Mouse (Mus musculus): ENCODE measurements around the gene Slc27a3. TPM values are rescaled to one million over a fixed set of nuclear protein-coding genes. Genes with fewer than 3 reads are reported as not detected.

Slc27a3 gene
- polyA plus RNA-seq, 1 experiment from 2014 or later, result 35.3 TPM

DNA sequence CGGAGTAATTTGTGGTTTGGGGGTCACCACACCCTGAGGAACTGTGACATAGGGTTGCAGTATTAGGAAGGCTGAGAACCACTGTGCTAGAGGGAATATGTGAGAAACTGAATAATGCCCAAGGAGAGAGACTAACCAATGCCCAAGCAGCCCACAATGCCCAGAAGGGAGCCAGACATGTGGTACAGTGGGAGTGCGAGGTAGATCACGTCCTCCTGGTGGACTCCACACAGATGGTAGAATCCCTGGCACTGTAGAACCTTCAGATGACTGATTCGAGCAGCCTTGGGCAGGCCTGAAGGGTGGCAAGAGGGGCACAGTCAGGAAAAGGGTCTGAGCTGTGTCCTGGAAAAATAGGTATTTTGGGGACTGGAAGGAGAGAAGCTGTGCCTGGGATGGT is 1.5 kb downstream of the Slc27a3 start:
- peak overlapping the region; percentile 86 for H3K9ac ChIP-seq
- H3K4me3 ChIP-seq, result peak overlapping the region; percentile 68
- peak overlapping the region; percentile 94 for H3K4me2 ChIP-seq (replicated peaks)
- H3K27me3 ChIP-seq, result no peaks in the 10 kb centered on the region
- H3K4me1 ChIP-seq, result peaks cover 39% of the 10 kb centered on the region
- H3K27ac ChIP-seq, result peak overlapping the region; percentile 95; the same call in 1 of the 2 replicates
- ATAC-seq (ENCODE audit: low FRiP score), result no peak
- H3K36me3 ChIP-seq, result peaks cover 46% of the 10 kb centered on the region
- 88% methylated on average over 4 of the region's 4 CpGs for WGBS
- no peaks in the 10 kb centered on the region for H3K9me3 ChIP-seq (replicated peaks)

DNA sequence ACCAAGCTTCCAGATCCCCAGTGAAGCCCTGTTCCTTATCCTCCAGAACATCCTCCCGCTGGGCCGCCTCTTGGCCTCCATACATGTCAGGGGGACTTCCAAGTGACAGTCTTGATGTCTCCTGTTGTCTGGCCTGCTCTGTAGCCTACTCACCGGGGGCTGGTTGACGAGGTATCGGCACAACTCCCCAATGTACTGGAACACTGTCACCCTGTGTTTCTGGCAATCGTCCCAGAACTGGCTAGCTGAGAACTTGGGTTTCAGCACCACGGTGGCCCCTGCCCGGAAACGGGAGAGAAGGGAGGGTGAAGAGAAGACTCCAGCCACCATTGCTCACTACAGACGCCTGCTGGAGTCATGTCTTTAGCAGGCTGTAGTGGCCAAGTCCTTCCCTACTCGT is 2.3 kb downstream of the Slc27a3 start:
- ATAC-seq (ENCODE audit: low FRiP score), result no peak
- H3K36me3 ChIP-seq, result peaks cover 39% of the 10 kb centered on the region
- H3K27me3 ChIP-seq, result no peaks in the 10 kb centered on the region
- peak overlapping the region; percentile 32 for H3K9ac ChIP-seq
- no peaks in the 10 kb centered on the region for H3K9me3 ChIP-seq (replicated peaks)
- H3K27ac ChIP-seq, result 0 out of 2 replicates have a peak overlapping the region, but pooled peaks have one; percentile 35
- H3K4me1 ChIP-seq, result peaks cover 39% of the 10 kb centered on the region
- peak overlapping the region; percentile 68 for H3K4me3 ChIP-seq
- WGBS, result 73% methylated on average over 11 of the region's 11 CpGs
- H3K4me2 ChIP-seq (replicated peaks), result peak overlapping the region; percentile 94

GRCm38 (mm10) chr3:90386817-90387216 is 2.9 kb downstream of the Slc27a3 start:
- H3K27me3 ChIP-seq, result no peaks in the 10 kb centered on the region
- WGBS, result 99% methylated on average over 10 of the region's 10 CpGs
- no peaks in the 10 kb centered on the region for H3K9me3 ChIP-seq (replicated peaks)
- ATAC-seq (ENCODE audit: low FRiP score), result no peak
- peaks cover 39% of the 10 kb centered on the region for H3K4me1 ChIP-seq
- peaks cover 32% of the 10 kb centered on the region for H3K36me3 ChIP-seq
- 0 out of 2 replicates have a peak overlapping the region, but pooled peaks have one; percentile 32 for H3K9ac ChIP-seq
- H3K4me2 ChIP-seq (replicated peaks), result peak overlapping the region; percentile 94; the same call in 1 of the 2 replicates
- no peak overlapping the region for H3K4me3 ChIP-seq
- no peak overlapping the region for H3K27ac ChIP-seq

GRCm38 (mm10) chr3:90384851-90385375 is 4.8 kb downstream of the Slc27a3 start:
- ATAC-seq (ENCODE audit: low FRiP score), result no peak
- Histone ChIP-seq H3K4me2 (replicated peaks) (no peak overlapping the region), H3K4me1 (peaks cover 27% of the 10 kb centered on the region), H3K27me3 (no peaks in the 10 kb centered on the region), H3K9ac (no peak overlapping the region), H3K36me3 (peaks cover 24% of the 10 kb centered on the region), H3K9me3 (replicated peaks) (no peaks in the 10 kb centered on the region), H3K4me3 (no peak overlapping the region), H3K27ac (no peak overlapping the region)
- 66% methylated on average over 7 of the region's 7 CpGs for WGBS

DNA sequence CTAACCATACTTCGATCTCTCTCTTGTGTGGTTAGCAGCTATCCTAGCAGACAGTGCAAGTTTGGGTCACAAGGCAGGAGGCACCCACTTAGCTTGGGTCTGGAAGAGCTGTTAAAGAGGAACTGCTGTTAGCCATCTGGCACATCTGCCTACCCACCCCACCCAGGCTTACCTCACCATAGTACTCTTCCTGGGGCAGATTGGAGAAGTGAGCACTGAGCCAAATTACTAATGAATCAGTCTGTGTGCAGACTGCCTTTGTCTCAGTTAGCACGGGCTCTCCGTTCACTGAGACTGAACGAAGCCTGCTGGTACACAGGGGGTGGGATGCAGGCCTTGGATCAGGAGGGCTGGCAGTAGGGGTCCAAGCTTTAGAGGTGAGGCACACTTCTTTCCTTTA is 6.0 kb downstream of the Slc27a3 start:
- 84% methylated on average over 4 of the region's 4 CpGs for WGBS

DNA sequence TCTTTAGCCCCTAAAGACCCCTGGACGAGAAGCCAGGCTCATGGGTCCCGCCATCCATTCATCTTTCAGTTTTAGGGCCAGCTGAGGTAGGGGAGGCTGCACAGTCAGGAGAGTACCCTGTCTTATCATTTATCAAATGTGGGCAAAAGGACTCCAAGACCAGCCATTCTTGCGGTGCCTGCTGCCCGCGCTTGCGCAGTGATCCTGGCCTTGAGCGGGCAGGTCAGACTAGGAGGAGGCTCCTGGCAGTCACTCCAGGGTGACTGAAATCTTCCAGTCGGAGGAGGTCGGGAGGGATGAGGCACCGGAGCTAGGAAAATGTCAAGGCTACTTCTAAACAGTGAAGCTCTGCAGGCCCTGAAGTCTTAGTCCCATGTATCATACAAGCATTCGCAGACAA is 8.0 kb downstream of the Slc27a3 start:
- ATAC-seq (ENCODE audit: low FRiP score), result no peak
- Histone ChIP-seq H3K4me2 (replicated peaks) (no peak overlapping the region), H3K4me3 (no peak overlapping the region), H3K27me3 (no peaks in the 10 kb centered on the region), H3K9me3 (replicated peaks) (no peaks in the 10 kb centered on the region), H3K36me3 (peaks cover 18% of the 10 kb centered on the region), H3K27ac (no peak overlapping the region), H3K4me1 (peaks cover under 1% of the 10 kb centered on the region), H3K9ac (no peak overlapping the region)
- WGBS, result 68% methylated on average over 11 of the region's 11 CpGs

More for the DNA sequence above, 6.0 kb downstream of the Slc27a3 start:
- no peak overlapping the region for H3K9ac ChIP-seq
- no peak for ATAC-seq (ENCODE audit: low FRiP score)
- peaks cover 21% of the 10 kb centered on the region for H3K4me1 ChIP-seq
- H3K36me3 ChIP-seq, result peaks cover 24% of the 10 kb centered on the region
- no peak overlapping the region for H3K4me2 ChIP-seq (replicated peaks)
- no peak overlapping the region for H3K4me3 ChIP-seq
- H3K9me3 ChIP-seq (replicated peaks), result no peaks in the 10 kb centered on the region
- no peak overlapping the region for H3K27ac ChIP-seq
- no peaks in the 10 kb centered on the region for H3K27me3 ChIP-seq

GRCm38 (mm10) chr3:90378496-90378895 is 11.2 kb downstream of the Slc27a3 start:
- Histone ChIP-seq H3K4me1 (peaks cover 11% of the 10 kb centered on the region), H3K27ac (no peak overlapping the region), H3K27me3 (no peaks in the 10 kb centered on the region), H3K9me3 (replicated peaks) (no peaks in the 10 kb centered on the region), H3K9ac (no peak overlapping the region), H3K36me3 (no peaks in the 10 kb centered on the region), H3K4me2 (replicated peaks) (no peak overlapping the region), H3K4me3 (no peak overlapping the region)
- no peak for ATAC-seq (ENCODE audit: low FRiP score)
- 79% methylated on average over 5 of the region's 5 CpGs for WGBS

- Histone ChIP-seq H3K36me3 (no peaks in the 10 kb centered on the region), H3K4me3 (no peak overlapping the region), H3K27ac (peak overlapping the region; percentile 67), H3K9ac (no peak overlapping the region), H3K9me3 (replicated peaks) (no peaks in the 10 kb centered on the region), H3K27me3 (no peaks in the 10 kb centered on the region), H3K4me2 (replicated peaks) (no peak overlapping the region; the same call in 1 of the 2 replicates), H3K4me1 (peaks cover 11% of the 10 kb centered on the region)
- ATAC-seq (ENCODE audit: low FRiP score), result peak; percentile 71
- 29% methylated on average over 1 of the region's 1 CpGs for WGBS
Observed at GRCm38 (mm10) chr3:90376247-90376585, 13.5 kb downstream of the Slc27a3 start.

GRCm38 (mm10) chr3:90375562-90376246 is 14.0 kb downstream of the Slc27a3 start:
- H3K4me2 ChIP-seq (replicated peaks), result no peak overlapping the region
- H3K4me3 ChIP-seq, result no peak overlapping the region
- ATAC-seq (ENCODE audit: low FRiP score), result peak; percentile 60
- peak overlapping the region; percentile 67 for H3K27ac ChIP-seq
- no peaks in the 10 kb centered on the region for H3K9me3 ChIP-seq (replicated peaks)
- 20% methylated on average over 3 of the region's 3 CpGs for WGBS
- peaks cover 11% of the 10 kb centered on the region for H3K4me1 ChIP-seq
- H3K36me3 ChIP-seq, result no peaks in the 10 kb centered on the region
- no peak overlapping the region for H3K9ac ChIP-seq
- H3K27me3 ChIP-seq, result no peaks in the 10 kb centered on the region

GRCm38 (mm10) chr3:90374368-90374767 is 15.4 kb downstream of the Slc27a3 start:
- Histone ChIP-seq H3K9me3 (replicated peaks) (no peaks in the 10 kb centered on the region), H3K4me2 (replicated peaks) (no peak overlapping the region), H3K4me3 (no peak overlapping the region), H3K9ac (no peak overlapping the region), H3K27ac (no peak overlapping the region), H3K36me3 (no peaks in the 10 kb centered on the region), H3K4me1 (peaks cover 11% of the 10 kb centered on the region), H3K27me3 (no peaks in the 10 kb centered on the region)
- 90% methylated on average over 4 of the region's 4 CpGs for WGBS
- no peak for ATAC-seq (ENCODE audit: low FRiP score)

DNA sequence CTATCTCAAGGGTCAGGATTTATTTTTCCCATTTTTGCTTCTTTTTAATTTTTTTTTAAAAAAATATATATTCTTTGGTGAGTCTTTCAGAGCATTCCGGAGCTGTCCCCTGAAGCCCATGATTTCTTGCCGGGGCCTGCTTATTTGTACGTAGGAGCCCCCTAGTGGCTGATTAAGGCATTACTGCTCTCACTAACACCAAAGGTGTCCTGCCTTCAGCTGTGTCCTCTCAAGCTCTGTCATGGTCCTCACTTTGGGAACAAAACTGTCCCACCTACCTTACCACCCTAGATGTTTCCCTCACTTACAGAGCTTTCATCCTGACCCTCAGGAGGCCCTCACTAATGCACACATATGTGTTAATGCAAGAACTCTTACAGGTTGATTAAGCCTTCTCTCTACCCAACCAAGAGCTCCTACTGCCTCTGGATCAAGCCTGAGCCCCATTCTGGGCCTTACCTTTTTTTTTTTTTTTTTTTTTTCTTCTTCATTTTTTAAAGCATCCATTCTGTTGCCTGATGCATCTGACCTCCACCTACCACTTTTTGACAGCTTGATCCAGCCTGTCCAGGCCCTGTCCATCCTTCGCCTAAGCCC is 16.2 kb downstream of the Slc27a3 start:
- peak; percentile 17; the same call in 1 of the 2 replicates for ATAC-seq (ENCODE audit: low FRiP score)
- H3K4me3 ChIP-seq, result no peak overlapping the region
- H3K9ac ChIP-seq, result no peak overlapping the region
- H3K36me3 ChIP-seq, result no peaks in the 10 kb centered on the region
- peaks cover 15% of the 10 kb centered on the region for H3K4me1 ChIP-seq
- 29% methylated on average over 4 of the region's 4 CpGs for WGBS
- no peak overlapping the region for H3K27ac ChIP-seq
- no peaks in the 10 kb centered on the region for H3K9me3 ChIP-seq (replicated peaks)
- H3K27me3 ChIP-seq, result no peaks in the 10 kb centered on the region
- no peak overlapping the region for H3K4me2 ChIP-seq (replicated peaks)

GRCm38 (mm10) chr3:90372817-90373216 is 16.9 kb downstream of the Slc27a3 start:
- H3K9ac ChIP-seq, result no peak overlapping the region
- no peak overlapping the region for H3K4me3 ChIP-seq
- H3K27ac ChIP-seq, result no peak overlapping the region
- H3K4me1 ChIP-seq, result peaks cover 15% of the 10 kb centered on the region
- no peaks in the 10 kb centered on the region for H3K27me3 ChIP-seq
- no peak overlapping the region for H3K4me2 ChIP-seq (replicated peaks)
- H3K36me3 ChIP-seq, result no peaks in the 10 kb centered on the region
- 65% methylated on average over 5 of the region's 5 CpGs for WGBS
- ATAC-seq (ENCODE audit: low FRiP score), result no peak
- H3K9me3 ChIP-seq (replicated peaks), result no peaks in the 10 kb centered on the region
